Mouse (Mus musculus): Measurements from ENCODE around the gene Col16a1. TPM values are rescaled to one million over a fixed set of nuclear protein-coding genes. Genes with fewer than 3 reads are reported as not detected.

Col16a1 gene
- polyA plus RNA-seq, 1 experiment from 2014 or later, result 63.0 TPM

DNA sequence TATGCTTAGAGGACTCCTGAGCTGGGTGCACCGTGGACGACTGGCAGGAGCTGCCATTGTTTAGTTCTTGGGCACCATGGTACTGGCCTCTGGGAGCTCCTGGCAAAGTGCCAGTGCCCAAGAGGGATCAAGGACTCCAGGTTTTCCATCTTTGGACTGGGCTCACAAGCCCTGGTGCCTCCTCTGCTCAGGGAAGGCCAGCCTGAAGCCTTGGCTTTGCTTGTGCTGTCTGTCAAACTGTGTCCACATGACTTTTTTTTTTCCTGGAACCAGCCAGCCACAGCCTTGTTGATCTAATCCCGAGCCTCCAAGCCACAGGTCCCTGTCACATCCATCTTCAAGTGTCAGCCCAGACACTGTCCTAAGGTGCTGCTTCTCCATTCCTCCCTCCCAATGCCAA lies 94.1 kb downstream of the Col16a1 start:
- Histone ChIP-seq H3K9me3 (no peaks in the 10 kb centered on the region), H3K4me3 (replicated peaks) (no peak overlapping the region), H3K9ac (no peak overlapping the region), H3K27ac (no peak overlapping the region), H3K27me3 (replicated peaks) (peaks cover 37% of the 10 kb centered on the region), H3K36me3 (no peaks in the 10 kb centered on the region), H3K4me2 (replicated peaks) (no peak overlapping the region), H3K4me1 (replicated peaks) (peaks cover 14% of the 10 kb centered on the region)
- ATAC-seq, result no peak
- 51% methylated on average over 3 of the region's 3 CpGs for WGBS

DNA sequence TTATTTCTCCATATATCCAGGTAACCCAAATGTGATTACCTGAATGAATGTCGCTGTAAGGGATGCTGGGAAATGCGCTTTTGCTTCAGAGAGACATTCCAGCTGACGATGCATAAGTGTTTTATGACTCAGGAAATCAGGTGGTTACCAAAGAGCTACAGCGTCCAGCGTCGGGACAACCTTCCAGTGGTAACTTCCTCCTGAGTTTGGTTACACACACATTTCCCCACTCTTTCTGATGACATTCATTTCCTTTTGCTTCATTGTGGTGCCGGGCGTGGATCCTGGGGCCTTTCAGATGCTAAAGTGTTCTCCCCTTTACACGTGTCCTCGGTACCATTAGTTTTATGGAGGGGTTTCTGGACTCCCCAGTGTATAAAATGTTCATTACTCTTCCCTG lies 100.8 kb downstream of the Col16a1 start:
- no peaks in the 10 kb centered on the region for H3K4me1 ChIP-seq (replicated peaks)
- H3K4me3 ChIP-seq (replicated peaks), result no peak overlapping the region
- H3K9ac ChIP-seq, result no peak overlapping the region
- no peak for ATAC-seq
- peaks cover 8% of the 10 kb centered on the region for H3K27me3 ChIP-seq (replicated peaks)
- no peak overlapping the region for H3K27ac ChIP-seq
- WGBS, result 59% methylated on average over 10 of the region's 10 CpGs
- no peaks in the 10 kb centered on the region for H3K9me3 ChIP-seq
- H3K4me2 ChIP-seq (replicated peaks), result no peak overlapping the region
- no peaks in the 10 kb centered on the region for H3K36me3 ChIP-seq

Other genes starting within 250 kb of the Col16a1 start
- 307 and 411 TPM in 2 replicates for gene Ptp4a2, start 236.6 kb upstream of the Col16a1 start, polyA plus RNA-seq (2015; fragmentation: Nextera tagmentation; extraction: Ambion mirVana)
- 0.09 TPM in 1 of 2 replicates, not detected in the other for gene Spocd1, start 118.6 kb upstream of the Col16a1 start, polyA plus RNA-seq (2015; fragmentation: Nextera tagmentation; extraction: Ambion mirVana)
- 2.2 and 2.6 TPM in 2 replicates for gene Adgrb2, start 63.0 kb upstream of the Col16a1 start, polyA plus RNA-seq (2015; fragmentation: Nextera tagmentation; extraction: Ambion mirVana)
- gene Pef1, start 54.7 kb downstream of the Col16a1 start, polyA plus RNA-seq (2015; fragmentation: Nextera tagmentation; extraction: Ambion mirVana), result 67.0 and 76.6 TPM in 2 replicates
- 0.24 and 0.37 TPM in 2 replicates for gene Hcrtr1, start 91.5 kb downstream of the Col16a1 start, polyA plus RNA-seq (2015; fragmentation: Nextera tagmentation; extraction: Ambion mirVana)
- gene Tinagl1, start 127.3 kb downstream of the Col16a1 start, polyA plus RNA-seq (2015; fragmentation: Nextera tagmentation; extraction: Ambion mirVana), result 65.6 and 72.9 TPM in 2 replicates
- gene Gm853, start 174.6 kb downstream of the Col16a1 start, polyA plus RNA-seq (2015; fragmentation: Nextera tagmentation; extraction: Ambion mirVana), result not detected in 2 replicates
- 20.0 and 21.0 TPM in 2 replicates for gene Serinc2, start 231.4 kb downstream of the Col16a1 start, polyA plus RNA-seq (2015; fragmentation: Nextera tagmentation; extraction: Ambion mirVana)